20 mouse cellular contexts compared by ENCODE assay signal in genomic region chr10:85341867-85342266, GRCm38 (mm10). TPM values are rescaled to one million over a fixed set of nuclear protein-coding genes. Genes with fewer than 3 reads are reported as not detected.
DNase-seq lines count a peak whose midpoint lies in the region; ATAC-seq and TF ChIP-seq lines count a peak whose summit lies in the region.
"Had no signal": no experiment of that assay in that cellular context is flagged by ENCODE, and none has a peak within 500 bp of the region (broad histone marks: within the 10 kb centered on the region; RNA-seq: fewer than 3 reads in every experiment).

No protein-coding gene starts in this region.

- TF ChIP-seq CTCF in kidney, postnatal 0 days (IDR thresholded peaks at IDR 0.05; ENCODE audit: low read depth): peak; percentile 46
- peak; percentile 16; the same call in 1 of the 2 replicates for TF ChIP-seq CTCF in testis, adult 2 months (IDR thresholded peaks at IDR 0.05; ENCODE audit: control insufficient read depth, insufficient read depth, insufficient replicate concordance, low read depth, low read length)
- TF ChIP-seq CTCF in Patski (IDR thresholded peaks at IDR 0.05): peak; percentile 34

- in situ Hi-C loops in Patski (cut with MboI; ENCODE audit: low pct_unique_long_range_greater_than_20kb): no loop called here

- CTCF ChIA-PET in Patski (lab: Charles Lee): no interaction called here

- no peak overlapping the region for H3K4me3 ChIP-seq in kidney, postnatal 0 days (replicated peaks; ENCODE audit: low read depth, low read length)
- H3K4me3 ChIP-seq in testis, adult 2 months (ENCODE audit: control insufficient read depth, low read depth, low read length): no peak overlapping the region; the same call in 1 of the 2 replicates
- H3K4me3 ChIP-seq: embryonic facial prominence, embryonic 13.5 days; heart, embryonic 12.5 days; hindbrain, embryonic 15.5 days; neural tube, embryonic 12.5 days had no signal

- H3K36me3 ChIP-seq in kidney, postnatal 0 days (ENCODE audit: insufficient read depth, low read length): no peaks in the 10 kb centered on the region
- no peaks in the 10 kb centered on the region for H3K36me3 ChIP-seq in testis, adult 2 months (ENCODE audit: control insufficient read depth, insufficient read depth, low read length)
- H3K36me3 ChIP-seq: embryonic facial prominence, embryonic 13.5 days; heart, embryonic 12.5 days; hindbrain, embryonic 15.5 days; neural tube, embryonic 12.5 days had no signal

- H3K4me1 ChIP-seq in kidney, postnatal 0 days (replicated peaks; ENCODE audit: insufficient read depth, low read length): no peaks in the 10 kb centered on the region
- no peaks in the 10 kb centered on the region; the same call in 1 of the 2 replicates for H3K4me1 ChIP-seq in testis, adult 2 months (ENCODE audit: control insufficient read depth, insufficient read depth, low read length)
- H3K4me1 ChIP-seq: embryonic facial prominence, embryonic 13.5 days; heart, embryonic 12.5 days; neural tube, embryonic 12.5 days had no signal

- no peaks in the 10 kb centered on the region for H3K9me3 ChIP-seq in kidney, postnatal 0 days (replicated peaks; ENCODE audit: low read length)
- H3K9me3 ChIP-seq: hindbrain, embryonic 15.5 days; neural tube, embryonic 12.5 days had no signal

- no peak overlapping the region for H3K27ac ChIP-seq in kidney, postnatal 0 days
- H3K27ac ChIP-seq in testis, adult 2 months (ENCODE audit: control insufficient read depth, insufficient read depth, low read depth, low read length): no peak overlapping the region
- H3K27ac ChIP-seq: embryonic facial prominence, embryonic 13.5 days; hindbrain, embryonic 15.5 days; neural tube, embryonic 12.5 days had no signal

- ATAC-seq in kidney, postnatal 0 days (replicated peaks; ENCODE audit: low FRiP score, low read depth): no peak
- no peak for ATAC-seq in Patski

- POLR2A ChIA-PET in Patski (lab: Charles Lee): no interaction called here

- H3K4me2 ChIP-seq in kidney, postnatal 0 days (ENCODE audit: low read length): no peak overlapping the region
- H3K4me2 ChIP-seq: embryonic facial prominence, embryonic 13.5 days; heart, embryonic 12.5 days; hindbrain, embryonic 15.5 days; neural tube, embryonic 12.5 days had no signal

- no peaks in the 10 kb centered on the region for H3K27me3 ChIP-seq in kidney, postnatal 0 days (ENCODE audit: insufficient read depth, low read length)
- no peaks in the 10 kb centered on the region for H3K27me3 ChIP-seq in testis, adult 2 months (ENCODE audit: control insufficient read depth, insufficient read depth, low read length)
- peaks cover 10% of the 10 kb centered on the region for H3K27me3 ChIP-seq in Patski
- H3K27me3 ChIP-seq: embryonic facial prominence, embryonic 13.5 days; heart, embryonic 12.5 days; hindbrain, embryonic 15.5 days; neural tube, embryonic 12.5 days had no signal

- no peak for DNase-seq in kidney, postnatal 0 days (ENCODE audit: low spot score)
- no peak for DNase-seq in kidney, adult 8-10 months
- DNase-seq in testis, postnatal 14 days (ENCODE audit: low spot score): no peak
- DNase-seq in Patski (ENCODE audit: low read depth, low spot score): no peak
- no peak for DNase-seq in adrenal gland, adult 2 months
- DNase-seq in thymus, postnatal 10 days (ENCODE audit: low spot score in 2 of 2): no peak
- DNase-seq: adrenal gland, postnatal 10 days; cerebellum, adult 2 months; gastrocnemius, postnatal 10 days; heart, postnatal 36 days; layer of hippocampus, postnatal 36 days; left cerebral cortex, postnatal 4 days; lung, postnatal 14 days; spleen, adult 18-20 months; thymus, postnatal 25 days had no signal

- no peak for TF ChIP-seq POLR2A in testis, adult 2 months (IDR thresholded peaks at IDR 0.05; ENCODE audit: control insufficient read depth, low read depth, low read length)

- H3K9ac ChIP-seq in kidney, postnatal 0 days (ENCODE audit: low read depth, low read length): no peak overlapping the region
- H3K9ac ChIP-seq: embryonic facial prominence, embryonic 13.5 days; heart, embryonic 12.5 days; hindbrain, embryonic 15.5 days; neural tube, embryonic 12.5 days had no signal

- 81% methylated on average over 1 of the region's 1 CpGs for WGBS in kidney, postnatal 0 days

RNA-seq across cellular contexts. Expression of gene Btbd11, which starts 44.7 kb away (rescaled TPM):
- 6.7 and 6.8 TPM in 2 replicates for polyA plus RNA-seq in kidney, postnatal 0 days (2015; fragmentation: Nextera tagmentation; extraction: Ambion mirVana)
- 0.24 and 0.25 TPM in 2 replicates for polyA plus RNA-seq in testis, adult 2 months (2012; rRNA removed)
- 3.5 TPM for polyA plus RNA-seq in Patski (2021)
- 1 to 10 TPM; 5.7 to 10.0 TPM for total RNA-seq in adrenal gland, adult 2 months (2021)
- polyA plus RNA-seq in adrenal gland, adult 2 months (2012; rRNA removed): 12.7 and 14.6 TPM in 2 replicates
